Mouse (Mus musculus): Measurements from ENCODE around the gene Cct6b.

DNA sequence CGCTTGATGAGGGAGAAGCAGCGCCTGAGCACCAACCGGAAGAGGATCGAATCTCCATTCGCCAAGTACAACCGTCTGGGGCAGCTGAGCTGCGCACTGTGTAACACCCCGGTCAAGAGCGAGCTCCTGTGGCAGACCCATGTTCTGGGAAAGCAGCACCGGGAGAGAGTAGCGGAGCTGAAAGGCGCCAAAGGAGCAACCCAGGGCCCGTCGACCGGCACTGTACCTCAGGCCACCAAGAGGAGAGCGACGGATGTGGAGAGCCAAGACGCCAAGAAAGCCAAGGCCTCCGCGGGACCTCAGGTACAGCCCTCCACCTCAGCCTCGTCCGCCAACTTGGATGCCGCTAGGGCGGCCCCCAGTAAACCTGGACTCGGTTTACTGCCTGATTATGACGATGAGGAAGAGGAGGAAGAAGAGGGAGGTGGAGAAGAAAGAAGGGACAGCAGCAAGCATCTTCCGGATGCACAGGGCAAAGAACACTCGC is 360 bp upstream of the Cct6b start:
- no peak for TF ChIP-seq CTCF (IDR thresholded peaks at IDR 0.05; ENCODE audit: extremely low read depth, insufficient read length, insufficient replicate concordance, low read depth, low read length)
- TF ChIP-seq POLR2A (IDR thresholded peaks at IDR 0.05; ENCODE audit: low read depth, low read length): no peak

All from small intestine, adult 2 months (tissue).